Mouse (Mus musculus) kidney, embryonic 16.5 days (tissue): ENCODE measurements around the gene Gm21887. TPM values are rescaled to one million over a fixed set of nuclear protein-coding genes. Genes with fewer than 3 reads are reported as not detected.
"Not testable (repeated sequence)": the region's sequence is repeated elsewhere in the genome, so short reads cannot be mapped to it uniquely, and the experiment has no call there.

Experiments used
- ATAC-seq: fragments of 200-750 bp; cut with Nextera tagmentation; 2 replicates; pipeline ENCODE4 v1.8.0; 2017; ENCODE audit warnings: moderate TSS enrichment; ENCODE audit not compliant: low FRiP score, low TSS enrichment
- H3K27ac ChIP-seq: fragments of 300-500 bp; sonication (generic); 2 replicates; pipeline ENCODE4 v1.5.1; 2014; ENCODE audit warnings: low read length
- H3K27me3 ChIP-seq: fragments of 300-500 bp; sonication (generic); 2 replicates; pipeline ENCODE4 v1.6.1; 2014; ENCODE audit warnings: low read length, control low read depth, mixed read lengths; ENCODE audit not compliant: insufficient read depth
- H3K36me3 ChIP-seq: fragments of 300-500 bp; sonication (generic); 2 replicates; pipeline ENCODE4 v1.6.1; 2014; ENCODE audit warnings: low read length, control low read depth, mixed read lengths; ENCODE audit not compliant: insufficient read depth
- H3K4me1 ChIP-seq: fragments of 300-500 bp; sonication (generic); 2 replicates; pipeline ENCODE4 v1.6.1; 2014; ENCODE audit warnings: low read length, control low read depth, mixed read lengths; ENCODE audit not compliant: insufficient read depth
- H3K4me2 ChIP-seq: fragments of 300-500 bp; sonication (generic); replicated peaks from 2 replicates; pipeline ENCODE4 v1.6.1; 2014; ENCODE audit warnings: low read depth, low read length
- H3K4me3 ChIP-seq: fragments of 300-500 bp; sonication (generic); 2 replicates; pipeline ENCODE4 v1.5.1; 2014; ENCODE audit warnings: mild to moderate bottlenecking, low read length
- H3K9ac ChIP-seq: fragments of 300-500 bp; sonication (generic); replicated peaks from 2 replicates; pipeline ENCODE4 v1.6.1; 2014; ENCODE audit warnings: low read length
- H3K9me3 ChIP-seq: fragments of 300-500 bp; sonication (generic); 2 replicates; pipeline ENCODE4 v1.6.1; 2016; ENCODE audit warnings: low read length, control low read depth
- WGBS: fragments of 180-500 bp; shearing (Covaris S2); extraction: QIAGEN DNeasy Blood & Tissue Kit; methylation state at CpG from one replicate; pipeline ENCODE4 v1.1.7; 2014; 5-methylcytosine and 5-hydroxymethylcytosine counted together
- polyA plus RNA-seq: library from polyadenylated mRNA; unstranded; fragments of >200 nt; fragmentation: Nextera tagmentation; extraction: Ambion mirVana; gene quantifications from 2 replicates; pipeline ENCODE4 v1.2.1, GENCODE M21; 2015

Gm21887 gene
- polyA plus RNA-seq, 1 experiment from 2014 or later = 162 TPM

DNA sequence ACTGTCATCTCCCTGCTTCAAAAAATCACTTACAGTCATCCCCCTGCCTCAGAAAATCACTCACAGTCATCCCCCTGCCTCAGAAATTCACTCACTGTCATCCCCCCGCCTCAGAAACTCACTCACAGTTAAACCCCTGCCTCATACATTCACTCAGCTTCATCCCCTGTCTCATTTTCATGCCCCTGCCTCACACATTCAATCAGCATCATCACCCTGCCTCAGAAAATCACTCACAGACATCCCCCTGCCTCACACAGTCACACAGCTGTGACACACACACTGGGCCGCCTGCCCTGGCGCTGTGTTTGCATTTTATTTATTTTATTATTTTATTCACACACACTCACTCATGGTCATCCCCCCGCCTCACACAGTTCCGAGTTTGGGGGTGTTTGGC is 4.7 kb upstream of the Gm21887 start:
- H3K4me3 ChIP-seq, H3K4me2 ChIP-seq, ATAC-seq, H3K27ac ChIP-seq, H3K9ac ChIP-seq, H3K27me3 ChIP-seq, H3K4me1 ChIP-seq, H3K36me3 ChIP-seq: not testable (repeated sequence)
- H3K9me3 ChIP-seq = peaks cover 33% of the 10 kb centered on the region
- WGBS = 46% methylated on average over 5 of the region's 5 CpGs

GRCm38 (mm10) chrX:170005194-170005593 is 4.3 kb upstream of the Gm21887 start:
- not testable (repeated sequence) for H3K4me1 ChIP-seq, H3K9ac ChIP-seq, H3K4me2 ChIP-seq, ATAC-seq, H3K4me3 ChIP-seq, H3K27me3 ChIP-seq, H3K27ac ChIP-seq, H3K36me3 ChIP-seq
- 16% methylated on average over 13 of the region's 13 CpGs for WGBS
- peaks cover 33% of the 10 kb centered on the region for H3K9me3 ChIP-seq

GRCm38 (mm10) chrX:170005695-170006297 is 3.7 kb upstream of the Gm21887 start:
- not testable (repeated sequence) for H3K4me3 ChIP-seq, H3K27me3 ChIP-seq
- WGBS = 51% methylated on average over 1 of the region's 1 CpGs

GRCm38 (mm10) chrX:170006694-170007247 is 2.7 kb upstream of the Gm21887 start:
- not testable (repeated sequence) for H3K4me3 ChIP-seq, H3K4me1 ChIP-seq, ATAC-seq, H3K4me2 ChIP-seq, H3K27ac ChIP-seq, H3K9ac ChIP-seq, H3K27me3 ChIP-seq
- Histone ChIP-seq H3K9me3 (peaks cover 41% of the 10 kb centered on the region), H3K36me3 (peaks cover 12% of the 10 kb centered on the region)
- 56% methylated on average over 3 of the region's 3 CpGs for WGBS

More at GRCm38 (mm10) chrX:170005695-170006297, 3.7 kb upstream of the Gm21887 start:
- ATAC-seq, H3K9ac ChIP-seq, H3K36me3 ChIP-seq, H3K27ac ChIP-seq, H3K4me2 ChIP-seq, H3K4me1 ChIP-seq: not testable (repeated sequence)
- peaks cover 34% of the 10 kb centered on the region for H3K9me3 ChIP-seq

- 56% methylated on average over 2 of the region's 2 CpGs for WGBS
- peaks cover 39% of the 10 kb centered on the region for H3K9me3 ChIP-seq
- H3K4me1 ChIP-seq = not testable (repeated sequence)
Observed at GRCm38 (mm10) chrX:170007375-170008178, 1.9 kb upstream of the Gm21887 start.

GRCm38 (mm10) chrX:170008179-170008467 is 1.3 kb upstream of the Gm21887 start:
- H3K9ac ChIP-seq, H3K4me2 ChIP-seq, ATAC-seq, H3K4me1 ChIP-seq, H3K27ac ChIP-seq, H3K4me3 ChIP-seq, H3K27me3 ChIP-seq: not testable (repeated sequence)
- Histone ChIP-seq H3K36me3 (peaks cover 12% of the 10 kb centered on the region), H3K9me3 (peaks cover 39% of the 10 kb centered on the region)

More at GRCm38 (mm10) chrX:170007375-170008178, 1.9 kb upstream of the Gm21887 start:
- H3K4me2 ChIP-seq, H3K27me3 ChIP-seq, ATAC-seq, H3K4me3 ChIP-seq, H3K27ac ChIP-seq, H3K9ac ChIP-seq: not testable (repeated sequence)
- H3K36me3 ChIP-seq = peaks cover 12% of the 10 kb centered on the region

GRCm38 (mm10) chrX:170008584-170008983 is 875 bp upstream of the Gm21887 start:
- ATAC-seq = not testable (repeated sequence)

DNA sequence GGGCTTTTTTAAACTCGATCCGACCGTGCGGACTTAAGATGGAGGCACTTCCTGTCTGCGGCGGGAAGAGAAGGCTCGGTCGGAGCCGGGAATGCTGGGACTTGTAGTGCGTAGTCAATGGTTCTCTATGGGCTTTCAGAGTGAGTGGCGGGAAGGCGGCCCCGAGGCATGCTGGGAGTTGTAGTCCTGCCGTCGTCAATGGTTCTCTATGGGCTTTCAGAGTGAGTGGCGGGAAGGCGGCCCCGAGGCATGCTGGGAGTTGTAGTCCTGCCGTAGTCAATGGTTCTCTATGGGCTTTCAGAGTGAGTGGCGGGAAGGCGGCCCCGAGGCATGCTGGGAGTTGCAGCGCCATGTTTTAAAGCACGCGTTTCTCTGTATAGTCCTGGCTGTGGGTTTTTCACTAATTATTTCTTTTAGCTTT is 352 bp downstream of the Gm21887 start:
- peaks cover 35% of the 10 kb centered on the region for H3K9me3 ChIP-seq
- WGBS = 54% methylated on average over 25 of the region's 25 CpGs
- peak; percentile 97 for ATAC-seq
- peaks cover 12% of the 10 kb centered on the region for H3K36me3 ChIP-seq
- H3K4me2 ChIP-seq, H3K27me3 ChIP-seq, H3K4me1 ChIP-seq: not testable (repeated sequence)
- peak overlapping the region; percentile 79 for H3K27ac ChIP-seq
- H3K4me3 ChIP-seq = peak overlapping the region; percentile 50
- H3K9ac ChIP-seq = peak overlapping the region; percentile 72

More at GRCm38 (mm10) chrX:170008584-170008983, 875 bp upstream of the Gm21887 start:
- not testable (repeated sequence) for H3K27me3 ChIP-seq, H3K9ac ChIP-seq, H3K4me3 ChIP-seq, H3K4me2 ChIP-seq, H3K27ac ChIP-seq, H3K4me1 ChIP-seq
- 48% methylated on average over 3 of the region's 3 CpGs for WGBS
- Histone ChIP-seq H3K9me3 (peaks cover 39% of the 10 kb centered on the region), H3K36me3 (peaks cover 12% of the 10 kb centered on the region)

GRCm38 (mm10) chrX:170010581-170011528 is 1.4 kb downstream of the Gm21887 start:
- not testable (repeated sequence) for H3K4me1 ChIP-seq, H3K9ac ChIP-seq, H3K27me3 ChIP-seq, H3K27ac ChIP-seq
- peak overlapping the region; percentile 24 for H3K4me3 ChIP-seq
- H3K36me3 ChIP-seq = peaks cover 12% of the 10 kb centered on the region
- ATAC-seq = peak; percentile 49
- peaks cover 35% of the 10 kb centered on the region for H3K9me3 ChIP-seq
- peak overlapping the region; percentile 37 for H3K4me2 ChIP-seq
- WGBS = 79% methylated on average over 97 of the region's 97 CpGs
